Mouse (Mus musculus) granulocyte monocyte progenitor cell, adult 5-6 weeks (primary cell): ENCODE measurements around the gene Bad. TPM values are rescaled to one million over a fixed set of nuclear protein-coding genes. Genes with fewer than 3 reads are reported as not detected.

Source experiments
- ATAC-seq: replicated peaks from 2 replicates; pipeline ENCODE4 v1.8.0; 2016; ENCODE audit warnings: mild to moderate bottlenecking, moderate TSS enrichment, inconsistent platforms; ENCODE audit not compliant: poor library complexity, severe bottlenecking
- total RNA-seq, 2 experiments: library from RNA; stranded (forward) in 1 of 2; stranded (reverse) in 1 of 2; fragments of 200-712, 200-1000 nt in 1 of 2; fragments of >200 nt in 1 of 2; fragmentation: Nextera tagmentation in 1 of 2; gene quantifications; 2 replicates each; pipeline ENCODE4 v1.2.3; 2014 to 2017

Gene Bad
- total RNA-seq, 2 experiments from 2014 or later, result 34.5 to 69.0 TPM

DNA sequence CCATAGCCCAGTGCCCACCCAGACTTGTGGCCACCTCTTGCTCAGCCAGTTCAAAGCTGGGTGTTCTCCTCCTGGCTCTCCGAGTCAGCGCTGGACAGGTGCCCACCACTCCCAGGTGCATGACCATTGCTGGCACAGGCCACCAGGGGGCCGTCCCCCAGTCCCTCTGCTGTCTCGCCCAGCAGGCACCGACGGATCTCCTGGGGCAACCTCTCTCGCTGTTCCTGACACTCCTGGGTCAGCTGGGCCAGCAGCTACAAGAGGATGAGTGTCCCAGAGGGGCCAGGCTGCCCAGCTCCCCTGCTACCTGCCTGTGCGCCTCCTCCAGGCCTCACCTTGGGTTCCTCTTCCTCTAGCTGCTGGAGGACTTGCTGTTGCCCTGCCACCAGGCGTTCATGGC lies 12.4 kb downstream of the Bad start:
- no peak for ATAC-seq

DNA sequence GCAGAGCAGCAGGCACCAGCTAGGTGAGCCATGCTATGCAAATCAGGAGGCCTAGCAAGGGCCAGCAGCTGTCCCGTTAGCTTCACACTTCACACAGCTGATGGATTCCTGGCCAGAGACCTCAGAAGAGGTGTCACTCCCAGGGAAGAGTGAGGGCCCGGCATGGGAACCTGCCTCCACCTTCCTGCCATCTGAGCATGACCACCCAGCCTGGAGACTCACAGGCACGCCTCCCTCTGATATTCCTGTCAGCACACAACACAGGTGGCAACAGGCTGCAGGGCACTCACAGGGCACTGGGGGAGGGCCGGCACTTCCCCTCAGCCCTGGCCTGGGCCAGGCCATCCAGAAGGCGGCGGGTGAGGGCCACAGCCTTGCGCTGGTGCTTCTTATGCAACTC lies 13.8 kb downstream of the Bad start:
- no peak for ATAC-seq

DNA sequence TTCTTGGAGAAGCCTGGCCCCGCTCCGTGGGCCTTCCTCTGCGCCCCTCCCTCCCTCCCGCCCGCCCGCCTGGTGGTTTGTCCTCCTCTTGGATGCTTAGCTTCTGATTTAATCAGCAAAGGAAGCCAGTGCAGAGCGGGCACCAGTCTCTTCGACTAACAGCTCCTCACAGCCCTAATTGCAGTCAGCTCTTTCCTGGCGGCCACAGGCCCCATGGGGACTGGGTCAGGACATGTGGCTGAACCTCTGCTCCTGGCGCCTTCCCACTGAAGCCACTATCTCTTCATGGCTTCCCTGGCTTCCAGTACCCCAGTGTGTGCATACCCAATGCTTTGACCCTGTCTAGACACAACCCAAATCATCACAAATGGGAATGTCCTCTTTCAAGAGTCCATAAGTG lies 14.8 kb downstream of the Bad start:
- ATAC-seq, result no peak

DNA sequence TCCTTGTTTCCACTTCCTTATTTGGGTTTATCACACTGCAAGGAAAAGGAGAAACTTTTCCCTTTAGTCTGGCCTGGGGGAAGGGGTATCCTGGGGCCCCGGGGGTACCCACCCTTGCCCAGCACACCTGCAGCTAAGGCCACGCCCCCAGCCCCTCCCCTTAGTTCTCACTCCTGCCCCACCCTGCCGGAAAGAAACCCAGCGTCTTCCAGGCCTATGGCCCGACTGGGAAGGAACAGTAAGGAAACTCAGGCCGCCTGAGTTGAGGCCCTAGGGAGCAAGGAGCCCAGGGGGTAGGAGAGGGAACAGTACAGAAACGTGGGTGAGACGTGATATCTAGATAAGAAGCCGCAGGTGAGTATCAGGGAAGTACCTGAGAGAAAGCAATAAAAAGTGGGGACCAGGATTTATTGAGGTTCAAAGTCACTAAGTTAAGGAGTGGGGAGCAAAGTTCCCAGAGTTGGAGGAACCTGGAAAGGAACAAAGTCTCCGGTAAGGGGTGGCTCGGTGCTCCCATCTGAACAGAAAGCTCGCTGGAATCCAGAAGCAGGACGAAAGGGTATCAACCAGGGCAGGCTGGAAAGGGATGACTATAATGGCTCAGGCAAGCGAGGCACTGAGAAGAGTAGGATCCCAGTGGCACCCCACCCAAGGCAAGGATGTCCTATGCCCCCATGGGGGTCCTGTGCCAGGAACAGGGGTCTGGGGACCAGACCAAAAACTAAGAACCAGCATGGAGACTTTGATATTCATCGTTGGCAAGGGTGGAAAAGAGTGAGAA lies 27.0 kb downstream of the Bad start:
- ATAC-seq, result no peak; the same call in 1 of the 2 replicates

DNA sequence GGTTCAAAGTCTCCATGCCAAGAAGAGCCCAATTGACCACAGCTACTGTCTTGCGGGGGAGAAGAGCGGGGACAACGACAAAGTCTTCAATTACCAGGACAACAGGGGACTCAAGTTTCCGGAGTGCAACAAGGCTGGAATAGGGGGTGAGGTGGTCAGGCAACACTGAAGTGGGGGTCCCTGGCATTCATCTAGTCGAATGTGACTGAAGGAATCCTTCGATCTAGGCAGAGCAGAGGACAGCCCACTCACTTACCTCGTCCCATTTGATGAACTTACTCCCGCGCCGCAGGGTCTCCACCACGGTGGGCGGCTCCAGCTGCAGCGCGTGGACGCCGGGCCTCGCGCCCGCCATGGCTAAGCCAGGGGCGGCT lies 27.6 kb downstream of the Bad start:
- ATAC-seq, result no peak

DNA sequence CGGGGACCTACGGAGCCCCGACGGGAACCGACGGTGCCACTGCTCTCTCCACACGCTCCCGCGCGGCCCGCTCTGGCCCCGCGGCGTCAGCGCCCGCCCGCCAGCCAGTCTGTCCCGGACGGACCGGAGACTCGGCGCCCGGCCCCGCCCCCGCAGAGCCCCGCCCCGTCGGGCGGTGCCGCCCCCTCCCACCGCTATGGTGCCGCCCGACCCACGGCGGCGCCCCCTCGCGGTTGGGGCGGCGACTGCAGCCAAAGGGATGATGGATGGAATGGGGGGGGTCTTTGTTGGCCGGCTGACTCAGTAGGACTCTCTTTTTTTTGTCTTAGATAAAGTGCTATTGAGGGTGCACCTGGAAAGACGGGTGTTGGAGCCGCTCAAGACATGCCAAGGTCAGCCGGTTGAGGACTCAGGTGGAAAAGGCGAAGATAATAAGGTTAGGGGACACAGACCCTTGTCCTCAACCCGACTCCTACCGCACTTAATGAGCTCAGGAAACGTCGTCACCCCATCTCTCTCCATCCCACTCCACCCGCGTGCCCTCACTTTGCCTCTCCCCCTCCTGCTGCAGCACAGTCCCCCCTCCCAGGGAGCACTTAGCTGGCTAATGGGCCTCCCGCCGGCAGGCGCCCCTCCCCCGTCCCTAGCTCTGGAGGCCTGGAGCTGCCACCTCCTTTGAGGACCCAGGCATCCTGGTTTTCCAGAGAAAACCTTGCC lies 28.2 kb downstream of the Bad start:
- peak; percentile 51 for ATAC-seq

DNA sequence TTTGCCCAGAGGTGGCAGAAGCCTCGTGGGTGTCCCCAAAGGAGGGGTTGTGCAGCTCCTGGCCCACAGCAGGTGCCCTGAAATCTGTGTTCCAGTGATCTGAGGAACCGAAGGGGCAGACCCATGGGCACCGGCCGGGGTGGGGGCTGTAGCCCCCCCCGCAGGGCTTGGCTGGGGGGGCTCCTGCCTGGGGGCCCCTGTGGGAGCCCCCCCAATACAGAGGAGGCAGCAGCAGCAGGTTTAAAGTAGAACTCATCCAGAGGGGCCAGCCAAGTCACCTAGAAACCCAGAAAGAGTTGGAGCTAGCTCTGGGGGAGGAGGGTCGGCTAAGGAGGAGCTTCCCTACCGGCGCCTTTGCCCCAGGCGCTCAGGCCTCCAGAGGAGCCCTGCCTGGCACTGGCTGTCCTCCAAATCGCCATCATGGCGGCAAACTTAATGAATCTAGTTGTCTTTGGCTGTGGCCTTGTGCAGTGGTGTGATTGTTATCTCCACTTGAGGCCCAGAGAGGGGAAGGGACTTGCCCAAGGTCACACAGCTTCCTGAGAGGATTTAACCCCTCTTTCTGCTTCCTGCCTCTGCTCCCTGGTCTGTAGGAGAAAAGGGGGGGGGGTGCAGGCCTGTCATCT lies 28.9 kb downstream of the Bad start:
- ATAC-seq, result no peak

DNA sequence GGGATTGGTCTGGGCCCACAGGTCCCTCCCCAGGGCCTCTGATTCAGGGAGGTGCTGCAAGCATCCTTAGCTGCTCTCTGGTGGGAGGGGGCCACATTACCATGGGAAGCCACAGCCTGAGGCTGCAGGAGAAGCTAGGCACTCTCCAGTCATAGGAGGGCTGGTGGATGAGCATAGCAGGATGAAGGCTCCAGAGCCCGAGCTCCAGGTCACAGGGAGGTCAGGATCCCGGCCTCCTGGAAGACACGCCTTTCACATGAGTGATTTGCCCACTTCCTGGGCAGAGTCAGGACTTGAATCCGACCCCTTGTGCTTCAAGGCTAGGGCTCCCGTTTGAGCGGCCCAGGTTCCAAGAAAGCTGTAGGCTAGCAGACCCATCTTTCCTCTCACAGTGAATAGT lies 30.0 kb downstream of the Bad start:
- ATAC-seq, result no peak

DNA sequence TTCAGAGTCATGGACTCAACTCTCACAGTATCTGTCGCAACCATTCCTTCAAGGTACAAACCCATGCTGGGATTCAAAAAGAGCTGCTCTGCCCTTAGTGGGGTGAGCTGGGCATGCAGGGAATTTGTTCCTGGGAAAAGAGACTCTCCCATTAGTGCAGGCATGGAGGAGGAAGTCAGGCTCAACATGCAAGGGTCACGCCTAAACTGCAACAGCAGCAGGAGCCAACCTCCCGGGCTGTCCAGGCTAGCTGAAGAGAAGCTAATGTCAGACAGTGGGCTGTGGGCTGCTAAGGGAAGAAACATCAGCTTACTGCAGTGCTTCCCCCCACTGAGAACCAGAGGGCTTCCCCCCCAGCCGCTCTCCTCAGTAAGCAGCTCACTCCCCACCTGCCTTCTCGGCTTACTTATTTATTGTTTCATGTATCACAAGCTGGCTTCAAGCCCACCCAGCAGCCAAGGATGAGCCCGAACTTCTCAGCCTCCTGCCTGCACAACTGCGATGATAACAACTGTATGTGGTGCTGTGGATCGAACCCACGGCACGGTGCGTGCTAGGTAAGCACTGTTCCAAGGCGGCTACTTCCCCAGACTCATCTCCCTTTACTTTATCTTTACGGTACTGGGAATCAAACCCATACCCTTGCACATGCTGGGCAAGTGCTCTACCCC lies 30.7 kb downstream of the Bad start:
- ATAC-seq, result no peak

DNA sequence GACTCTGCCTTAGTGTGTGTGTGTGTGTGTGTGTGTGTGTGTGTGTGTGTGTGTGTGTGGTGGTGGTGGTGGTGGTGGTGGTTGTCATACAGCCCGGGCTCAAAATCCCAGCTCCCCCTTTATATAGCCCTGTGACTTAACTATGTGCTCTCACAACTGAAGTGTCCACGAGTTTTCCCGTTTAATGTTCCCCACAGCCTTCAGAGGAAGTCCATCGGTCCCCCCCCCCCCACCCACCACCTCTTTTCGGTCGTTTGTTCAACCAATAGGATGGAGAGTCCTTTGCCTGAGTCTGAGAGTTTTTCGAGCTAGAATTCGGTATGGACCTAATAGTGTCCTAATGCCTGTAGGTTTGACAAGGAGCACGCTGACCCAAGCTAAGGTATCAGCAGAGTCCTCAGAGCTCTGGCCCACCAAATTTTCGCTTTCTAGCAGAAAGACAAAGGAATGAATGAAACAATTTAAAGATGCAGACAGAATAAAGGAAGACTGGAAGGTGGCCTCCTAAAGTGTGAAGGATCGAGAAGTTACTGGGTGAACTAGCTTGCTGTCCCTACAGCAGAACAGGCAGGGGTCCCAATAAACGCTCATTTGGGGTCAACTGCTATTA lies 32.0 kb downstream of the Bad start:
- no peak for ATAC-seq

DNA sequence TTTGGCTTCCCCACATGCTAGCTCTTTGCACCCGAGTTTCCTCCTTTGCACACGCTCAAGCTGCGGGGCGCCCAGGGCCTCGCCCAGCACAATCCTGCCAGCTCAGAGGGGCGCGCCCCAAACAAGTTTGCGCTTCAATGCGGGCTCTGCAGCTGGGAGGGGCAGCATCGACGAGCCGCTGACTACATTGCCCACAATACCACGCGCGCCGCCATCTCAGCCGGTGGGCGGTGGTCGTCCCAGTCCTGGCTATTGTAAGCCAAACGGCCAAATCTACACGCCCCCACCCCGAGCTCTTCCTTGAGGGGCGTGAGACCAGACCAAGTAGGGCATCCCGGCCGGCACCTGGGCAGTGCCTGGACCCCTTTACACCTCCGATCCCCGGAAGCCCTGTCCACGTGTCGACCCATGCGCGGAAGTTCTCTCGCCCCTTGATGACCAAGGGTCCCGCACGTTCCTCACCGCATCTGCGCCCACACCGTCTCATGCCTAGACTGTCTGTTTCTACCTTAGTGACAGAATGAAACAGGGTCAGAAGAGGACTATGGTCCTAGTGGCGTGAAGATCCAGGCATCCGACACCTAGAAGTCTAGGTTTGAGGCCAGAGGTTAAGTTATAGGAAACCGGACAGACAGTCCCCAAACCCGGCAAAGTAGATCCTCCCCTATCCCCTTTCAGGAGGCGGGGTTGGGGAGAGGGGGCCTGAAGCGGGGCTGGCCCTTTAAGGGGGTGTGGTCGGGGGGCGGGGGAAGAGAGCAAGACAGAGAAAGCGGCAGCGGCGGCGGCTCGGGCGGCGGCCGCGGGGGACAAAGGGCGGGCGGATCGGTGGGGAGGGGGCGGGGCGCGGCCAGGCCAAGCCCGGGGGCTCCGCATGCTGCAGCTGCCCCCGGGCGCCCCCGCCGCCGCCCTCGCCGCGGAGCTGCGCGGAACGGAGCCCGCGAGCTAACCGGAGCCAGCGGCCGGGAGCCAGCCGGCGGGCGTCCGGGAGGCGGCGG lies 32.8 kb downstream of the Bad start, which contains the start of gene Ppp1r14b:
Gene Ppp1r14b (plus strand): TSS at position 758 of the 995 bp plus-strand sequence.
- ATAC-seq, result peak; percentile 56

DNA sequence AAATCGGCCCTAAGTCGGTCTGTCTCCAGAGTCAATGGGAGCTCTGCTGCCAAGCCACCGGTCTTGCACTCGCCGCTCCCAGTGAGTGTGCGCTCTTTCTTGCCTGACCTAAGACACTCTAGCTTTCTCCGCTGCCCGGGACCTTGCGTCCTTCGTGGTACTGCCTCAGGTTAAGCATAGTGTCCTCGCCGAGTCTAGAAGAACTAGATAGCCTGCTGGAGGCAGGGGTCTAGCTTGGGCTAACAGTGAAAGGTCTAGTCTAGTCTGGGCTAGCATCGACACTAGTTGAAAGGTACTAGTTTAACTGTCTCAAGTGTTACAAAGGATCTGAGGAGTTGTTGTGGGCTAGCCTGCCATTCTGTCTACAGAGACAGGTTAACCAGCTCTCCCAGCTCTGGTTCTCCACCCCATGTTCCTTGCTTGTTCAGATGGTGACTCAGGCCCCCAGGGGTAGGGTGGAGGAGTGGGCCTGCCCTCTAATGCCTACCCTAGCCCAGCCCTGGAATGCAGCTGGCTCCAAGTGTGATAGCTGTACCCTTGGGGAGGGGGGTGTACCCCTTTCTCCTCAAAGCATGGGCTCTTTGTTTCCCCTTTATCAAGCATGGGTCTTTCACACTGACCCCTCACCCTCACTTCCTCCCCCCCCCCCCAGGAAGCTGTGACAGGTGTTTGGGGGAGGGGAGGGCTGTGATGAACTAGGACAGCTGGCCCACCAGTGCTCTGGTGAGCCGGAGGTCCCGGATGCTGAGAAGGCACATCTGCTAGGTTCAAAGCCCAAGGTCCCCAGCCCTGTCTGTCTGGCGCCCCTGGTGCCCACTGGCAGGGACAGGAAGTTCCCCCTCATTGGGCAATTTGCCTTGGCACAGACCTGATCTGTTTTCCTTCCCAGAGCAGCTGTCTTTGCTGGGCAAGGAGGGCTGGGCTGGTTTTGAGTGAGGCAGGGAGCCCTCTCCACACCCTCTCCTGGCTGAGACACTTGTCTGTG lies 34.2 kb downstream of the Bad start, which contains the start of gene Plcb3:
Gene Plcb3 (minus strand): TSS at position 934 of the 985 bp plus-strand sequence.
- ATAC-seq, result peak; percentile 18

DNA sequence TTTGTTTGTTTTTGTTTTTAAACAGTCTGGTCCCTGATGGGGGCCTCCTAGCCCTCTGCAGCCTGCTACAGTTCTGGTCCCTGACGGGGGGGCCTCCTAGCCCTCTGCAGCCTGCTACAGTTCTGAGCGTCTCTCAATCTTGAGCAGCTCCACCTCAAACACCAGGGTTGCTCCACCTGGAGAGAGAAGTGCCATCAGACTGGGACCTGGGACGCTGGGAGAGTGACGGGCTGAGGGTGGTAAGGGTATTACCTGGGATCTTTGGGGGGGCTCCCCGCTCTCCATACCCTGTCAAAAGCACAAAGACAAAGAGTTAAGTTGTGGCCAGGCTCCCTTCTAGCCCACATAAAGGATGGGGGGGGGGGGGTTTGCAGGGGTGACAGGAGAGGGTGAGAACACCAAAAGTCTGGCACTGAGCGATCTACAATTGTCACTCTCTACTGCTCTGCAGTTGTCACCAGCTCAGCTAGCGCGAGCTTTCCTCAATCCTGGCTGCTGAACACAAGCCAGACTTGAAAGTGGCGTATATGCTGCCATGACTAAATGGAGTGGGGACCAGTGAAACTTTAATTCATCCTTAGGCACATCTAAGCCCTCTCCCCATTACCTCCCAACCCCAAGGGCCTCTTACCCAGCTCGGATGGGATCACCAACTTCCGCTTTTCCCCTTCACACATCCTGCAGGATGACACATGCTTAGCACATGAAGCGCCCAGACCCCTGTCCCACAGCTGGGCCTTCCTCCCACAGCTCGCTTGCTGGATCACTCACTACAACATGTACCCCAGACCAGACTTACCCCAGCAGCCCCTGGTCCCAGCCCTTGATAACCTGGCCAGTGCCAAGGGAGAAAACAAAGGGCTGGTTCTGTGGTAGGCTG lies 36.3 kb downstream of the Bad start:
- ATAC-seq, result no peak

DNA sequence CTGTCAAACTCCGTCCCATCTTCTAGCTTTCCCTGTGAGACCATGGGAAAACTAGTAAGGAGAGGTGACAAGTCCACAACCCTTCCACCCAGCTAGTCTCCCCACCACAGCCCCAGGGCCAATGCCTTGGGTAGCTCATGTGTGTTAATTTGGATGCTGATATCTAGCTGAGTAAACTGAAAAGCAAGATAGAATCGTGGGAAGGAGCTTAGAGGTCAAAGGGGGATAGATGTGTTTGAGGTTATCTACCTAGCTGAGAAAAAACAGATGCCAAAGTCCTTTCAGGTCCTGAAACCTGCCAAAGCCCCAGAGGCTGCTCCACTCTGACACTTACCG lies 36.9 kb downstream of the Bad start:
- ATAC-seq, result no peak

DNA sequence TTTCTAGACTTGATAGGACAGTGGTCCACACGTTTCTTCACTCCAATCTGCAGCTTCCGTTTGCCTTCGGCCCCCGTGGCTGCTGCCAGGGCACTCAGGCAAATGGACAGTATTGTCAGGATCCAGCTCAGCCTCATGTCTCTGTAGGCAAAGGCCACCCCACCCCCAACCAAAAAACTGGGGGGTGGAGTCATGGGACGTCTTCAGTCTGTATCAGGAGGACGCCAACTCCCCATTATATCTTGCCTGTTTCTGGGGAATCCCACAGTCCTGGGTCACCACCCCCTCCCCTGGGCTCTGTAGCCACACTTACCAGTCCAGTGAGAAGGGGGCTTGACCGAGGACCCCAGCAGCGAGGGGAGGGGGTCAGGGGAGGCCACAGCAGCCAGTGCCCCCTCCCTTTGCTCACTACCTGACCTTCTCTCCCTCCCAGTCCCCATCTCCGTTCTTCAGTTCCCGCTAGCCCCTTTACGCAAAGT lies 37.4 kb downstream of the Bad start:
- ATAC-seq, result no peak

DNA sequence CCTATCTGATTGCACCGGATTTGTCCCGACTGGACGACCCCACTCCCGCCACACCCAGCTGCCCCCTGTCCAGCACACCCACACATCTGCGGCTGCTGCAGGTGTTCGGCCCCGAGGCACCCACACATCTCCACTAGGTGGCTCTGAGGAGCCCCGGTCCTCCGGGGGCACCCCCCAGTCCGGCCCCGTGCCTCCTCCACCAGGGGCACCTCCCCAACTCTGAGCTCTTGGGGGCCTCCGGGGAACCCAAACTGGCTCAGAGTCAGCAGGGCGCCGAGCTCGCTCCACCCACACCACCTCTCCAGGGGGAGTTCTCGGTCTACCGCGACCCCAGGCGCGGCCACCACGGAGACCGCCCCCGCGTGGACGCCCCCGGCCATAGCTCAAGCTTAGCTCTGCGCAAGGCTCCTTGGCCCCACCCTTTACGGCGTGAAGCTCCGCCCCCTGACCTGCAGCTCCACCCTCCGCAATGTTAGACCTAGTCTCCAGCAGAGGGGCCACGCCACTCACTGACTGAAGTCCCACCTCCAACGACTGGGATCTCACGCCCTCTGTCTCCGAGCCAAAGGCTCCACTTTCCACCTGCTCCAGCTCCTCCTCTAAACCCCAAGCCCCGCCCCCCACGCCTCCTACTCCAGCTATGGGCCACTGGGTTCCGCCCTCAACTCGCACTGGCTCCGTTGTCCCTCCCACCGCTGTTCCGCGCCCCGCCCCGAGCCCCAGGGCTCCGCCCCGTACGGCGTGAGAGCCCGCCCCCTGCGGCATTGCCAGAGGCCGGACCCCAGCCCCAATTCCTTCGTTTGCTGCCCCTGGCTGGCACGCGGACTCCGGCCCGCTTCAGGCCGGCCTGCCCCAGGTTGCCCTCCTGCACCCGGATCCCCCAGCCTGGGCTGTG lies 38.1 kb downstream of the Bad start:
- peak; percentile 77 for ATAC-seq
